Mouse (Mus musculus) cerebellum, postnatal 25 days (tissue): Measurements from ENCODE around the gene Serinc2.

Source experiments
- DNase-seq, 2 experiments: peaks; one replicate each; pipeline ENCODE4 v3.0.0; 2021; ENCODE audit warnings: mixed read lengths in 2 of 2

The Serinc2 gene

DNA sequence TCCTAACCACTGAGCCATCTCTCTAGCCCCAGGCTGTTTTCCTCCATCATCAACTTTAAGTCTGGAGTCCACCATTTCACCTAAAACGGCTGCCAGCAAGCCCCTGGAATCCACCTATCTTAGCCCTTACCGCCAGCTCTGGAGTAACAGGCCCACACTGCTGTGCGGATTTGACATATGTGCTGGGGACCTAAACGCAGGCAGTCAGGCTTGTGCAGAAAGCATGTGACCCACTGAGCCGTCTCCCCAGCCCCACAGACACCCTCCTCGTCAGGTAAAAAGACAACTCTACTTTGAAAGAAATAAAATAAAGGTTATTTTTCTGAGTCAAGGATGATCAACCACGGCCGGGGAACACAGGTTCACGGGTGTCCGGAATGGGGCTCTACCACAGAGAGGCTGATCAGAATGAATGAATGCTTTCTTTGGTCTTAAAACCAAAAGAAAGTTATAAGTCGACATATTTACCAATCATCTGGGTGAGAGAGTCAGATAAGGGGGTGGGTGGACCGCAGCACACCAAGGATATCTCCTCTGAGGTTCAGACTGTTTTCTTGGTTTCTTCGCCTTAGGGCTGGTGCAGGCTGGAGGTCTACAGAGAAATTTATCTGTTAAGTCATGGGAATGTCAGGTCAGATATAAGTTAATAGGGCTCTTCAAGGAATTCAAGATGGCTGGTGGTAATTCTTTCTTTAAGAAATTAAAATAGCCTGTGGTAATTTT, 17.4 kb upstream of the Serinc2 start:
- DNase-seq: no peak

DNA sequence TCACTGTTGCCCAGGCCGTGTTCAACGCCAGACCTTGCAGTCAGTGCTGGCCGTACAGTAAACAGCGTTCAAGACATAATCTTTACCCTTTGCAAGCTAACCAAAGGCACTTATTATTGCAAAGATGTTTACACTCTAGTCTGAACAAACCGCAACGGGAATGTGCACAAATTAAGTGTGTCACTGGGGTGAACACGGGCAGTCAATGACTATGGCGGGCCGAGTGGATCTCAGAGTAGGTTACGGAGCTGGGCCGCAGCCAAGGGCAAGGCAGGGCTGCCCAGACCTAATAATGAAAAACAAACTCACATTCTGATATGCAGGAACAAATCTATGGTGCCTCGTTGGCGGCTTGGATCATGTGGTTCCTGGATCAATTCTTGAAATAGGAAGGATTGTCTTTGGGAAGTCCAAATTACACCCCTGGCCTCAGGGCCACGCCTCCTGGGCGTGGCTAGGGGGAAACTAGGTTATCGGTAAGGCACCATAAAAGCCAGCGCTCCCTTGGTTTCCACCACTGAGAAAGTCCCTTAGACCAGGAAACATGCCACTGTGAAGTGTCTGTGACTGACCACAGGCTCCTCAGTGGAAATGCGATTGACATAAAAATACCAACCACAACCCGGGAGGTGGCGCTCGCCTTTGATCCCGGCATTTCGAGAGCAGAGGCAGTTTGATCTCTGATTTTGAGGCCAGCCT, 16.2 kb upstream of the Serinc2 start:
- DNase-seq: peak in 1 of 2 experiments; percentile 45

DNA sequence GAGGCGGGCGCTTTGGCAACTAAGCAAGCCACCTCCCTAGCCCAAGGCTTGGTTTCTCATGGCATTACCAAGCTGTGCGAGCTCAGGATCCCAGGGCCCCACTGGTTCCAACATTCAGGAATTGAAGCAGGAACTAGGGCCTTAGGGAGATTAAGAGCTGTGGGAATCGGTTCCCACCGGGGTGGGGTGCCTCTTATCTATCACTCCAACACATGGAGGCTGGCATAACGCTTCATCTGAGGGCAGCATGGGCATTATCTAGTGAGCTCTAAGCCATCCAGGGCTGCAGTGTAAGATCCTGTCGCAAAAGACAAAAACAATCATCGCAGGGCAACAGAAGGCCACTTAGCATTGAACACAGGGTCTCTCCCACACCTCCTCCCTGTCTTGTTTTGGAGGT, 15.5 kb upstream of the Serinc2 start:
- DNase-seq: no peak

DNA sequence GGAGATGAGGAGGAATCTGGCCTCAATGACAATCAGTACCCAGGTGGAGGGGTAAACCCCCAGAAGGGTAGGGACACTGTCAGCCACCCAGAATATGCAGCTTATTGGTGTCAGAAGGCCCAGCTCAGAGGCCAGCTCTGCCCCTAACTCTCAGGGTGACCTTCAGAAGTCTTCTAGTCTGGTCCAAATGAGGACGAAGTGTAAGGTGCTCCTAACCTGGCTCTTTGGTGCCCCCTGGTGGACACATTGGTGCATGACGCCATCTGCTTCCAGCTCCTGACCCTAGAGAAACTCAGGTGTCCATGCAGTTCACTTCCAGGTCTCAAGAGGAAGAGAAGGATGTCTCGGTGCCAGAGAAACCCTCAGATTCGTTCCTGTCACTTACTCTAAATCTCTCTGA, 13.3 kb upstream of the Serinc2 start:
- peak; percentile 90 to 93 for DNase-seq

DNA sequence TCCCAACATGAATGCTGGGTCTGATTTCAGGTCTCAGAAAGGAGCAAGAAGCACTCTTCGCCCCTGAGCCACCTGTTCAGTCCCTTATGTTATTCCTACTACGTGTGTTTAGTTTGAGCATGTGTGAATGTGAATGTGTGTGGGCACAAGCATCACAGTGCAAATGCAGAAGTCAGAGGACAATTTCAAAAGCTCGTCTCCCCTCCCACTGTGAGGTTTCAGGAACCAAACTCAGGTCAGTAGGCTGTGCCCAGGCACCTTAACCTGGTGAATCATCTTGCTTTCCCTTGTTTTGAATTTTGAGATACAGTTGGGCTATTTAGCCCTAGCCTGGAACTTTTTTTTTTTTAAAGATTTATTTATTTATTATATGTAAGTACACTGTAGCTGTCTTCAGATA, 10.8 kb upstream of the Serinc2 start:
- DNase-seq: no peak

DNA sequence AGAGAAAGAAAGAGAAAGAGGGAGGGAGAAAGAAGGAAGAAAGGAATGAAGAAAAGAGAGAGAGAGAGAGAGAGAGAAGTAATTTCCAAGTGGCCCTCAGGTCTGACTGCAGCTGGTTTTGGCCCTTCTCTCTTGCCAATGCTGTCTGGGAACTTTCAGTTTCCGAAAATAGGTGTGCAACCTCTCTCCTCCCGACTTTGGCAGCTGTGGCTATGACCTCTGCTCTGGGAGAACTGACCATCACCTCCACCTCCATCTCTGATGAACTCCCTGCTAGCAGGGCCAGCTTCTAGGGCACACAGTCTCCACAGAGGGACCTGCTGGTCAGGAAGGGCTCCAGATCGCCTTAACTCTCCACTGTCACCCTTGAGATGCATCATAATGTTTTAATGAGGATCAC, 7.5 kb upstream of the Serinc2 start:
- no peak for DNase-seq

DNA sequence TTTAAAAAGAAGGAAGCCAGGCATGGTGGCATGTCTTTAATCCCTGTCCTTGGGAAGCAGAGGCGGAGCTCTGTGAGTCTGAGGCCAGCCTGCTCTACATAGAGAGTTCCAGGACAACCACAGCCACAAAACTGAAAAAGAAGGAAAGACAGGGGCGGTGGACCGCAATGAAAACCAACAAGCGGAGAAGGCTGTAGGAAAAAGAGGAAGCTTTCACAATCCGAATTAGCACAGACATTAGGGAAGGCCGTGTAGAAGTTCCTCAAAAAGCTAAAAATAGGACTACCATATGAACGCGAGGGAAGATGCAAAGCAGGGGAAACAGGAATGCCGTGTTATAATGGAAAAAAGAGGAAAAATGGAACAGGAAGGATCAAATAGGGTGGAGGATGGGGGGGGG, 4.8 kb upstream of the Serinc2 start:
- no peak for DNase-seq

DNA sequence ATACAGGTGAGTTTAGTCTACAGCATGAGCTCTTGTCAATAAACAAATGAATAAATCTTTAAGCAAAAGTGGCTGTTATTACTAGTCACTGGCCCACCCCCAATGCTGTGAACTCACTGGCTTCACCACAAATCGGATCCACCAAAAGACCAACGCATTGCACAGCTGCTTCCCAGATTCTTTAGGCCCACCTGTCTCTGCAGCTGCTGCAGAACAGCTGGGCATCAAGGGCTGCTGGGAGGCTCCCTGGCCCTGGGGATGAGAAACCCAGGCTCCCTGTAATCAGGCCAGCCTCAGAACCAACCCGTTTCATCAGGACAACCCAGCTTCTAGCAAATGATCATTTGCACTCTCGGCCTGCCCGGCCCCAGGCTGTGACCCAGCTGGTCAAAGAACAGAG, 3.9 kb upstream of the Serinc2 start:
- no peak for DNase-seq

DNA sequence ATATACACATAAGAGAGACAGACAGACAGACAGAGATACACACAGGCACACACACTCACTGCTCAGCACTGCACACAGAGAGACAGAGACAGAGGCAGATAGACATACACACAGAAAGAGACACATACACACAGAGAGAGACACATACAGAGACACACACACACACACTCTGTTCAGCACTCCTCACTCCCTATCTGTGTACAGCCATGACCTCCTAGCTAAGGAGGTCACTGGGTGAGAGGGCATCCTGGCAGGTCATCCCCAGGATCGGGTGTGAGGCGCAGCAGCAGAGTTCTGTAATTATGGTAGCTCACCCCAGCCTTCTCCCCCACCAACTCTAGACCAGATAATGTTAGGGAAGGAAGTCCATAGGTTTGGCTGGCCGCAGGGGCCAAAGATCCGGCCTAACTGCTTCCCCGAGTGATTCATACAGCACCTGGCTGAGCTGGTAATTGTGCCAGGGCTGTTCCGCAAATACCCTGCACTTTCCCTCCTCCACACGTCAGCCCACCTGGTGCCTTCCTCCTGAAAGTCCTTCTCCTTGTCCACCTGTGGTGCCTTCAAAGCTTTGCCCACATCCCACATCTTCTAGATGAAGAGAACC, 2.3 kb downstream of the Serinc2 start:
- DNase-seq: peak; percentile 48 to 67

DNA sequence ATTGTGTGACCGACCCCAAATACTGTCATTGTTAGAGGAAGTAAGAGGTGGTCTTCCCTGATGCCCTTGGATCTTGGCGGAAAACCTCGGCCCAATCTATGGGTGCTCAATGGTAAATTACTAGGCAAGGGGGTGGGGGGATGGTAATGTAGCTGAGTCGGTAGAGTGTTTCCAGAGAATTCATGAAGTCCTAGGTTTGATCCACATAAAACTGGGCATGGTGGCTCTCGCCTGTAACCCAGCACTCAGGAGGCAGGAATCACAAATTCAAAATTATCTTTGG, 3.2 kb downstream of the Serinc2 start:
- DNase-seq: no peak

DNA sequence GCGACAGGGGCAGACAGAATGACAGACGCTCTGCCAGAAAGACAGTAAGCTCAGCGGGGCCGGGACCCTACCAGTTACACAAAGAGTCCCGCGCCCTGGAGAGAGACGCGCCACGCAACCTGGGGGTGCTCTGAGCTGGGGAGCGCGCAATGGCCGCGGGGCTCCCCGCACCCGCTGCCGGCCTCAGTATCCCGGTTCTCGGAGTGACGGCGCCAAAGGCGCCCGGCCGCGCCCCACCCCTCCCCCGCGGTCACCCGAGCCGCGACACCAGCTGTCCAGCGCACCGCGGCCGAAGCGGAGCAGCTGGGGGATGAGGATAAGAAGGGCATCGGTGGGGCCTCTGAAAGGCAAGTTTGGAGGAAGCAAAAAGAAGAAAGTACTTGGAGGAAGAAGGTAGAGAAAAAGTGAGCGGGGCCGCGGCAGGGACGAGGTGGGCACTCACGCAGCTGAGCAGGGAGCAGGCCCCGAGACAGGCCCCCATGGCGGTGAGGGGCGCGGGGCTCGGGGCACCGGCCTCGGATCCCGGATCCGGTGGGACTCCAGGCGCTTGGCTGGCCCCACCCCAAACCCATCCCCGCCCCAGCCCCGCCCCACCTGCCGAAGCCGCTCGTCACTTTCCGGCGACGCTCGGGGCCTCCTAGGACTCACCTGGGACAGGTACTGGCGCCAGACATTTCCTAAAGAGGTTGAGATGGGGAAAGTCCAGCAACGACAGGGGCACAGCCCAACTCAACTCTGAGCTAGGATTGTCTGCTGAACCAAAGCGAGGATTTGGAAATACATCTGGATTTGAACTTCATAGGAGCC, 3.8 kb downstream of the Serinc2 start:
- DNase-seq: peak; percentile 86 to 93

DNA sequence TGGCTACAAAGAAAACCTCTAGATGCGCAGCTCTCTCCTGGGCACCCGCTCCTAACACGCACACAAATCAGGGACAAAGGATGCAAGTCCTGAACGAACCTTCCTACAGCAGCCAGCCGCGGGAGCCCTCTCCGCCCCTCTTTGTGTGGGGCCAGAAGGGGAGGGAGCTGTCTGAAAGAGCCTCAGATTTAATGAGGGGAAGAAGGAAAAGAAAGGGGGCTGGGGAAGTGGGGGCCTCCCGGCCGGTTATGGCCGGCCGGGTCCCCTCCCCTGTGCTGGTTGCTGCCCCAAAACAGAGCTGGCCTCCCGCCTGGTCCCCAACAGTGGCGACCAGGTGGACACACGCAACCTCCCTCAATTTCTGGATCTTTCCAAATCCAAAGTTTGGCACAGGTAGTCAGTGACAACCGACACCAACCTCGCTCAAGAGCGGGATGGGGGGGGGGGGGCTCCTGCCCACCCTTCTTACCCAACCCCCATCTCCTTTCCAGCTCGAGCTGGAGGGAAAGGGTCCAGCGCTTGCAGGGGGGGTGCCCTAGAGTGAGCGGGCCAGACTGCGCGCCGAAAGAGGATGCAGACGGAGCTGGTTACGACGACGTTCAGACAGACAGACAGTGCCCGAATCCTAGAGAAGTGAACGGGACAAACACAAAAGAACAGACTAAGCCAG, 4.5 kb downstream of the Serinc2 start:
- peak; percentile 75 to 82 for DNase-seq

DNA sequence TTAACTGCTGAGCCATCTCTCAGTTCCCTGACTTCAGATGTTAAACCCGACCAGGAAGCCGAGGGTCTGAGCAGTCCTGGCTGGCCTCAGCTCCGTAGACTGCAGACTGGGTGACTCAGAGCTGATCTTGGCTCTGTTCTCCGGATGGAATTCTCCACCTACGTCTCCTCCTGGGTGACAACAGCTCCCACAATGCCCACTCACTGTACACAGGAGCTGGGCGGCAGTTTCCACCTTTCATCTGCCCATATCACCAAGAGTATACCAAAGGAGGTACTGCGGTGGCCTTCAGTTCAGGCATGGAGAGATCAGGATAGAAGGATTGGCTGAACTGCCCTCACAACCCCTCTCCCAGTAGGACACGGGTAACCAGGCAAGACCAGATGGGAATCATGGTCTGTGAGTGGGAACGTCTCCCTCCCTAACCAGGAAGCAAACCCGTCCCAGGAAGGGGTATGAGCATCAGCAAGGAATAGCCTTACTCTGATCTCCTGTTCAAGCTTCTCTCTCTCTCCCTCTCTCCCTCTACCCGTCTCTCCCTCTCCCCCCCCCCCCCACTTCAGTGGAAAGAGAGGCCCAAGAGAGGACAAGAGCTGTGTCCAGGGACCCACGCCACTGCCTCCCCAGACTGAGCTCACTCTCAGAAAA, 5.2 kb downstream of the Serinc2 start:
- DNase-seq: peak; percentile 79 to 82

DNA sequence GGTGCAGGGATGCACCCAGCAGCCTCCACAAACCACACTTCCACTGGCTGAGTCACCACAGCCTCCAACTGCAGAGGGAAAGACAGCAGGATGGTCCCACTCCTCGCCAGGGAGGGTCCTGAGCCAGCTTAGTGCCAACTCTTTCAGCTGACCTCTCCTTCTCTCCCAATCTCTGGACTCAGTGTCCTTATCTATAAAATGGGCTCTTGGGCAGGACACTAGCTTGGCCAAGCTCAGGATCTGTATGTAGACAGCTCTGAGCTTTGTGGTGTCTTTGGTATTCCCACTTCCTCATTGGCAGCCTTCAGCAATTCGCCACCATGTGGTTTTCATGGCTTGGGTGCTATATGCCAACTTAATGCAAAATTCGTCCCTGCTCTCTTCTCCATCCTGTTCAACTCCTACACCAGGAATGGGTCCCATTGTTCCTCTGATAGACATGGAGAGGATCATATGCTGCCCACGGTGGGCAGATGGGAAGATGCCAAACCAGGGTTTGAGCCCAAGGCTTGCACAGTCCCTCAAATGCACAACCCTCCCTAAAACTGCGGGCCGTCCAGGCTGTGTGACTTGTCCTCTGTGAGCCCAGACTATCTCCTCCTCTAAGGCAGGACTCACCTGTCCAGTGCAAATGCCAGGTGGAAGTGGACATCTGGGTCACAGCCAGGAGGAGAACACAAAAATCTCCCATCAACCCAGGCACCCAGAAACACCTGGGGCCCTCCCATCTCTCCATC, 8.2 kb downstream of the Serinc2 start:
- DNase-seq: no peak

DNA sequence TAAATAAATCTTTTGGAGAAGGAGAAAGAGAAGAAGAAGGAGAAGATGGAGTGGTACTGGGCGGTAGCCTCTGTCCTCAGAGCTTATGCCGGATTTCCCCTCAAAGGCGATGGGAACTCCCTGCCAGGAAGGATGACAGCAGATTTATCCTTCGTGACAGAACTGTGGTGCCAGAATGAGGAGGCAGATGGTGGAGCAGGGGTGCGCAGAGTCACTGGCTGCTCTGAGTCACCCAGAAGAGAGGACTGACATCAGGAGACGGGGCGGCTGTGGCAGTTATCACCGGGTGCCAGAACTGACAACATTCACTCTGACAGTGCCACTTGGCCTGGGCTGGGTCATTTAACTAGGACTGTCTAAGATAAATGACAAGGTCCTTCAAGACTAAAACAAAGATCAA, 8.9 kb downstream of the Serinc2 start:
- peak; percentile 81 to 86 for DNase-seq

DNA sequence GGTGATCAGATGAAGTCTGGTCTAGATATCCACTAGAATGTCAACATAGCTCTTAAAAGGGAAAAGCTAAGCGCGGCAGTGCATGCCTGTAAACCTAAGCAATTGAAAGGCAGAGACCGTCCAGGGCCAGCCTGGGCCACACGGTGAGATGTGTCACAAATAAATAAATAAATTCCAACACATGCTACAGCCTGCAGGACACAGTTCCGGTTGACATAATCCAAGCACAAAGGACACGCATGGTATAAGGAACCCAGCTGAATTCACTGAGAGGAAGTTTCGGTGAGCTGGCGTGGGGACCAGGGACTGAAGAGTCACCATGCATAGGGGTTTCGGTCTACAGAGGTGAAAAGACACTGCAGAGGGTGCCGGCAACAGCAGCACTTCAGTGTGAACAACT, 10.3 kb downstream of the Serinc2 start:
- DNase-seq: no peak

DNA sequence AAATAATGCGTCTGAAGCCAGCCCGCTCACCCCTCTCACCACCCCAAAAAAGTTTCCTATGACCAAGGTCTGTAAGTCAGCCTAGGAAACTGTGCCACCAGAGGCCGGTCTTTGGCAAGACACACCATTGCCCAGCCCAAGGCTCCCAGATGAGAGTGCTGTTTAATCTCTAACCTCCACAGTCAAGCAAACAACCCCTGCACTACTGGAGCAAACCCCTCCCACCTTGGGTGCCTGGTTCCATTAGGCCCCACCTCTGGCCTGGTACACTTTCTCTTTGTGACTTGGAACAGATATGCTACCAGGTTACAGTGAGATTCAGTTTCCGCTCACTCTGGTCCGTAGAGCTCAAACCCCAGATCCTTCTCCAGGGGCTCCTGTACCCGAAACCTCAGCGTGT, 11.9 kb downstream of the Serinc2 start:
- no peak for DNase-seq

DNA sequence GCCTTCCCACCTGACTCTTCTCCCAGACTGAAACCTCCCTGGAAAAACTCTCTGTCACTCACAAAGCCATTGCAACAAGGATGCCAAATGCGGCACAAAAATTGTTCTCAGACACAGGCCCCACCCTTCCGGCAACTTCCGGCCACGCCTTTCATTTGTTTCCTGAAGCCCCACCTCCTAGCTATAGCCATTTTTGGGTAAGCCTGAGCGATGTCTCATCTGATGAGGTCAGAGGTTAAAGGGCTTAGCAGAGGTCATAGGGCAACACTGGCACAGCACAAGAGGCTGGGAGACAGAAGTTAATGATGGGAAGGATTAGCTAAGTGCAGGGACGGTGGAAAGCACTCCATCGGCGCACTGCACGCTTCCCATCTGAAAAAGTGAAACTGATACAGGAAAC, 12.4 kb downstream of the Serinc2 start:
- no peak for DNase-seq

DNA sequence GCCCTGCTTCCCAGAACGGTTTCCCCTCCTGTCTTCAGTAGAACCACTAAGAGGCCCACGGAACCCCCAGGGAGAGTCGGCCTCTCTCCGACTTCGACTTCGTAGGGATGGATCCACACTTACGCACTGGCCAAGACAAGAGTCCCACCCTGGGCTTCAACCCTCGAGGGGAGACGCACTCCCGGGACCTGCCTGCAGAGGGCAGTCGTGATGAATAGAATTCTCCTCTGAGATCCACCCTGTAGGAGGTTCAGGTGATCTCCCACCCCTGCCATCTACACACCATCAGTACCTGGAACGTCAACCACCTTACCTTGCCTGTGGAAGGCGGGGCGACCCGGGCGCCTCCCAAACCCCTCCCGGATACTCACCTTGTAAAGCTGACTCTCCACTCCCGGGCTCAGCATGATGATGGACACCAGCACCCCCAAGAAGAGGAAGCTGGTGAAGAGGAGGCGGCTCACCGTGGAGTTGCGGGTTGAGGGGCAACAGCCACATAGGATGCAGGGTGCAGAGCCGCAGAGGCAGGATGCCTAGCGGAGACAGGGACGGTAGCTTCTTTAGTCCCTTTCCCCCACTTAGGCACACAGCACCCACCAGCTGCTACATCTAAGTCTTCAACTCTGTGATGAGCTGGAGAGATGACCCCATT, 14.2 kb downstream of the Serinc2 start:
- DNase-seq: peak; percentile 84 to 87

DNA sequence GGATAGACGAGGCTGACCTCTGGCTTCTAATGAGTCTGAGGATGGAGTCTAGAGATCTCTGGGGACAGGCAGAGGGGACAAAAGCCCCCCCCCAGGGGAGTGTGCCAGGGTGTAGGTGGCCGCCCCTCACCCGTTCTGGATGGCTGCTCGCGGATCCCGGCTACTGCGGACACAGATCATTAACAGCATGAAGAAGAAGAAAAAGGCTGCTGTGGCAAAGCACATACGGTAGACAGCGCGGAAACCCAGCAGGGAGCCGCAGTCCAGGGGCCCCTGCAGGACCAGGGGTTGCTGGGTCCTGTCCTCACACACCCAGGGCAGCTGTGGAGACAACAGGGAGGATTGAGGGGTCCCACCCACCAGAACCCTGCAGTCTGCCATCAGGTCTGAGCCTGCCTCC, 14.9 kb downstream of the Serinc2 start:
- no peak for DNase-seq

DNA sequence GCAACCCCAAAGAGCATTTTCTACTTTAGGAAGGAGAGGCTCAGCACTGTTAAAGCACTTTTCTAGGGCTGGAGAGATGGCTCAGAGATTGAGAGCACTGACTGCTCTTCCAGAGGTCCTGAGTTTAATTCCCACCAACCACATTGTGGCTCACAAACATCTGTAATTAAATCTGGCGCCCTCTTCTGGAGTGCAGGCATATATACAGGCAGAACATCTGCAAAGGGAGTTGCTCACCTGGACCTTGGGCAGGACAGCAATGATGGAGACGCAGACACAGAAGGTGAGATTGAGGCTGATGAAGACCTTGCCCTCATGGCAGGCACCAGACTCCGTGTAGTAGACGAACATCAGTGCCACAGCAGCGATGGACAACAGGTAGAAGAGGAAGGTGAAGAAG, 18.6 kb downstream of the Serinc2 start:
- no peak for DNase-seq
